Mouse (Mus musculus) spleen, adult 12 weeks (tissue): ENCODE results near the gene Smc1b.
"Not testable (repeated sequence)": the region's sequence is repeated elsewhere in the genome, so short reads cannot be mapped to it uniquely, and the experiment has no call there.

Experiments used
- DNase-seq: peaks from one replicate; pipeline ENCODE4 v3.0.0; 2022; ENCODE audit warnings: low spot score

The Smc1b gene

GRCm38 (mm10) chr15:85135143-85135542 lies 3.4 kb upstream of the Smc1b start:
- DNase-seq, result no peak

GRCm38 (mm10) chr15:85132193-85132520 lies 393 bp upstream of the Smc1b start:
- no peak for DNase-seq

- no peak for DNase-seq
These were observed 46.1 kb downstream of the Smc1b start for GRCm38 (mm10) chr15:85085641-85086040.

- DNase-seq, result no peak
These were observed 59.1 kb downstream of the Smc1b start for GRCm38 (mm10) chr15:85072651-85073050.

GRCm38 (mm10) chr15:85070561-85070960 lies 61.2 kb downstream of the Smc1b start:
- DNase-seq, result no peak

- DNase-seq, result no peak
These were observed 68.3 kb downstream of the Smc1b start for GRCm38 (mm10) chr15:85063421-85063820.

- DNase-seq, result no peak
These were observed 76.6 kb downstream of the Smc1b start for GRCm38 (mm10) chr15:85055186-85055585.

- DNase-seq, result no peak
These were observed 77.7 kb downstream of the Smc1b start for GRCm38 (mm10) chr15:85054098-85054497.

GRCm38 (mm10) chr15:85049758-85050157 lies 82.0 kb downstream of the Smc1b start:
- no peak for DNase-seq

- no peak for DNase-seq
These were observed 83.9 kb downstream of the Smc1b start for GRCm38 (mm10) chr15:85047865-85048264.

GRCm38 (mm10) chr15:85046230-85046950 lies 85.4 kb downstream of the Smc1b start:
- DNase-seq, result no peak

- DNase-seq, result no peak
These were observed 88.0 kb downstream of the Smc1b start for GRCm38 (mm10) chr15:85043761-85044160.

- DNase-seq, result no peak
These were observed 88.6 kb downstream of the Smc1b start for GRCm38 (mm10) chr15:85043116-85043515.

GRCm38 (mm10) chr15:85042361-85042954 lies 89.3 kb downstream of the Smc1b start:
- DNase-seq, result peak; percentile 40

GRCm38 (mm10) chr15:85041546-85042225 lies 90.1 kb downstream of the Smc1b start:
- no peak for DNase-seq

GRCm38 (mm10) chr15:85037343-85037690 lies 94.4 kb downstream of the Smc1b start:
- DNase-seq, result no peak

GRCm38 (mm10) chr15:85036566-85037342 lies 95.0 kb downstream of the Smc1b start:
- peak; percentile 96 for DNase-seq

- DNase-seq, result not testable (repeated sequence)
These were observed 97.8 kb downstream of the Smc1b start for GRCm38 (mm10) chr15:85033916-85034315.

GRCm38 (mm10) chr15:85031866-85032265 lies 99.9 kb downstream of the Smc1b start:
- no peak for DNase-seq

GRCm38 (mm10) chr15:85030643-85031042 lies 101.1 kb downstream of the Smc1b start:
- not testable (repeated sequence) for DNase-seq

- DNase-seq, result not testable (repeated sequence)
These were observed 103.1 kb downstream of the Smc1b start, which contains the start of gene Fam118a for GRCm38 (mm10) chr15:85028648-85029047. Gene Fam118a (plus strand): TSS chr15:85028948.

GRCm38 (mm10) chr15:85027740-85028139 lies 104.0 kb downstream of the Smc1b start:
- no peak for DNase-seq

GRCm38 (mm10) chr15:85026197-85026596 lies 105.6 kb downstream of the Smc1b start:
- no peak for DNase-seq
